In genomic region chr19:7616231-7616930, GRCm38 (mm10) we compare ENCODE assay signal across 27 mouse cellular contexts. TPM values are rescaled to one million over a fixed set of nuclear protein-coding genes. Genes with fewer than 3 reads are reported as not detected.
"Had no signal": no experiment of that assay in that cellular context is flagged by ENCODE, and none has a peak within 500 bp of the region (broad histone marks: within the 10 kb centered on the region; RNA-seq: fewer than 3 reads in every experiment).

No protein-coding gene starts in this region.

- H3K27ac ChIP-seq: intestine, embryonic 15.5 days; kidney, embryonic 15.5 days; left cerebral cortex, adult 2 months; liver, embryonic 13.5 days; midbrain, embryonic 10.5 days; neural tube, embryonic 12.5 days; neural tube, embryonic 15.5 days; stomach, embryonic 15.5 days had no signal

- H3K9me3 ChIP-seq: intestine, embryonic 15.5 days; kidney, embryonic 15.5 days; liver, embryonic 13.5 days; megakaryocyte, embryonic 14.5 days; midbrain, embryonic 10.5 days; neural tube, embryonic 12.5 days; neural tube, embryonic 15.5 days; stomach, embryonic 15.5 days had no signal

- ATAC-seq: intestine, embryonic 15.5 days had no signal

- H3K9ac ChIP-seq: intestine, embryonic 15.5 days; kidney, embryonic 15.5 days; liver, embryonic 13.5 days; neural tube, embryonic 12.5 days; neural tube, embryonic 15.5 days; stomach, embryonic 15.5 days had no signal

- H3K4me3 ChIP-seq: intestine, embryonic 15.5 days; kidney, embryonic 15.5 days; left cerebral cortex, adult 2 months; liver, embryonic 13.5 days; megakaryocyte, embryonic 14.5 days; midbrain, embryonic 10.5 days; neural tube, embryonic 12.5 days; neural tube, embryonic 15.5 days; stomach, embryonic 15.5 days had no signal

- H3K27me3 ChIP-seq: stomach, embryonic 15.5 days had no signal

- H3K4me2 ChIP-seq: intestine, embryonic 15.5 days; kidney, embryonic 15.5 days; liver, embryonic 13.5 days; neural tube, embryonic 12.5 days; neural tube, embryonic 15.5 days; stomach, embryonic 15.5 days had no signal

- H3K36me3 ChIP-seq: intestine, embryonic 15.5 days; kidney, embryonic 15.5 days; liver, embryonic 13.5 days; midbrain, embryonic 10.5 days; neural tube, embryonic 12.5 days; neural tube, embryonic 15.5 days; stomach, embryonic 15.5 days had no signal

- DNase-seq: kidney, adult 11 months; kidney, adult 8-10 months; kidney, postnatal 10 days; kidney, postnatal 36 days; layer of hippocampus, postnatal 36 days; liver, embryonic 13.5 days; lung, postnatal 10 days; midbrain, embryonic 14.5 days; right cerebral cortex, adult 18-20 months; right cerebral cortex, postnatal 14 days; spleen, adult 18-20 months; thymus, postnatal 4 days had no signal

RNA-seq across cellular contexts. Expression of gene Hrasls5, which starts 4.0 kb away (rescaled TPM):
- total RNA-seq: layer of hippocampus, postnatal 10 days; layer of hippocampus, postnatal 36 days; left cerebral cortex, adult 2 months; left cerebral cortex, postnatal 10 days; left cerebral cortex, postnatal 36 days; liver, adult 2 months had no signal
- polyA plus RNA-seq: intestine, embryonic 15.5 days; kidney, embryonic 15.5 days; limb, embryonic 11.5 days; limb, embryonic 14.5 days; liver, adult 2 months; liver, embryonic 13.5 days; liver, embryonic 16.5 days; midbrain, embryonic 10.5 days; midbrain, embryonic 14.5 days; neural tube, embryonic 12.5 days; neural tube, embryonic 15.5 days; stomach, embryonic 15.5 days had no signal

RNA-seq across cellular contexts. Expression of gene Lgals12, which starts 9.4 kb away (rescaled TPM):
- total RNA-seq: liver, adult 2 months had no signal
- polyA plus RNA-seq: liver, adult 2 months; liver, embryonic 13.5 days; midbrain, embryonic 10.5 days; neural tube, embryonic 12.5 days had no signal
